Mouse (Mus musculus) midbrain, embryonic 15.5 days (tissue): ENCODE results near the gene Lclat1. TPM values are rescaled to one million over a fixed set of nuclear protein-coding genes. Genes with fewer than 3 reads are reported as not detected.
"Not testable (repeated sequence)": the region's sequence is repeated elsewhere in the genome, so short reads cannot be mapped to it uniquely, and the experiment has no call there.

Experiments
- ATAC-seq: fragments of 200-750 bp; cut with Nextera tagmentation; replicated peaks from 2 replicates; pipeline ENCODE4 v1.8.0; 2017; ENCODE audit warnings: moderate TSS enrichment
- H3K27ac ChIP-seq: fragments of 300-500 bp; sonication (generic); 2 replicates; pipeline ENCODE4 v1.5.1; 2015; ENCODE audit warnings: mild to moderate bottlenecking, inconsistent platforms
- H3K27me3 ChIP-seq: fragments of 300-500 bp; sonication (generic); replicated peaks from 2 replicates; pipeline ENCODE4 v1.6.1; 2015; ENCODE audit warnings: inconsistent platforms
- H3K36me3 ChIP-seq: fragments of 300-500 bp; sonication (generic); replicated peaks from 2 replicates; pipeline ENCODE4 v1.6.1; 2015; ENCODE audit warnings: inconsistent platforms
- H3K4me1 ChIP-seq: fragments of 300-500 bp; sonication (generic); 2 replicates; pipeline ENCODE4 v1.6.1; 2015; ENCODE audit warnings: inconsistent platforms
- H3K4me2 ChIP-seq: fragments of 300-500 bp; sonication (generic); 2 replicates; pipeline ENCODE4 v1.6.1; 2015; ENCODE audit warnings: inconsistent platforms, mild to moderate bottlenecking, moderate library complexity
- H3K4me3 ChIP-seq: fragments of 300-500 bp; sonication (generic); 2 replicates; pipeline ENCODE4 v1.5.1; 2015; ENCODE audit warnings: mild to moderate bottlenecking, inconsistent platforms
- H3K9ac ChIP-seq: fragments of 300-500 bp; sonication (generic); 2 replicates; pipeline ENCODE4 v1.6.1; 2015; ENCODE audit warnings: mild to moderate bottlenecking, inconsistent platforms
- H3K9me3 ChIP-seq: fragments of 300-500 bp; sonication (generic); 2 replicates; pipeline ENCODE4 v1.6.1; 2016; ENCODE audit warnings: inconsistent platforms
- WGBS: fragments of 180-500 bp; shearing (Covaris S2); methylation state at CpG from one replicate; pipeline ENCODE4 v1.1.7; 2015; ENCODE audit warnings: mixed read lengths; 5-methylcytosine and 5-hydroxymethylcytosine counted together
- polyA plus RNA-seq: library from polyadenylated mRNA; unstranded; fragments of >200 nt; fragmentation: Nextera tagmentation; extraction: Ambion mirVana; gene quantifications from 2 replicates; pipeline ENCODE4 v1.2.1, GENCODE M21; 2015

The Lclat1 gene
- polyA plus RNA-seq, 1 experiment from 2014 or later, result 11.5 TPM

DNA sequence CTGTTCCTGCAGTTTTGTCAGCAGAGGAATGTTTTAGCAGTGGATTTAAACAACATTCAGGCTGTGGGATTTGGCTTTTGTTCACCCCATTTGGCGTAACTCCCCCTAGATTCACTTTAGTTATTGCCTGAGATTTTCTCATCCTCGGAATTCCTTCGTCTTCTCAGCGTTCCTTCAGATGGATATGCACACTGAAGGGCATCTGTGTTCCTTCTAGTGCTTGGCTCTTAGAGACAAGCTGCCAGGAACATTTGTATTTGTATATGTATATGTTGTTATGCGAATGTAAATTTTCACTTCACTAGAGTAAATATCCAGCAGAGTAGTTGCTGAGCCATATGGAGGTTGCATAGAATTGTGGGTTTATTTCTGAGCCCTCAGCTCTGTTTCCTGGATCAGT is 12.8 kb downstream of the Lclat1 start:
- H3K4me2 ChIP-seq, result no peak overlapping the region

DNA sequence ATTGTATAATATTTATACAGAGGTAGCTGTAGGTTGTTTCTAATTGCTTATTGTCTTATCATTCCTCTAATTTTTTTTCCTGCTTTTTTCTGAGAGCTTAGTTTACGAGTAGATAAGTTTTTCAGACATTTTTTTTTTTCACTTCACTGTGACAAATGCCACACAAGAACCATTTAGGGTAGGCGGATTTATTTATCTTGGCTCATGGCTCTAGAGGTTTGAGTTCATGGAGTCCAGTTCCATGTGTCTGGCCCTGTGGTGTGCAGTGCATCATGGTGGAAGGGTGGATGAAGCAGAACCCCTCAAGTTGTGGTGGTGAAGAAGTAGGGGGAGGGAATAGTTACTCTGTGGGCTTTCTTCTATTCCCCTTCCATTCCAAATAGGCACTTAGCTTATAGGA is 13.9 kb downstream of the Lclat1 start:
- no peaks in the 10 kb centered on the region for H3K27me3 ChIP-seq
- no peak overlapping the region for H3K9ac ChIP-seq
- H3K4me2 ChIP-seq, result no peak overlapping the region
- WGBS, result 92% methylated on average over 2 of the region's 2 CpGs
- no peaks in the 10 kb centered on the region for H3K36me3 ChIP-seq
- no peak for ATAC-seq
- H3K9me3 ChIP-seq, result no peaks in the 10 kb centered on the region
- H3K4me1 ChIP-seq, result no peaks in the 10 kb centered on the region
- no peak overlapping the region for H3K4me3 ChIP-seq
- H3K27ac ChIP-seq, result no peak overlapping the region

More for the DNA sequence above, 12.8 kb downstream of the Lclat1 start:
- Histone ChIP-seq H3K9ac (no peak overlapping the region), H3K27me3 (no peaks in the 10 kb centered on the region), H3K9me3 (no peaks in the 10 kb centered on the region), H3K4me3 (no peak overlapping the region), H3K4me1 (no peaks in the 10 kb centered on the region), H3K27ac (no peak overlapping the region), H3K36me3 (no peaks in the 10 kb centered on the region)
- ATAC-seq, result no peak
- WGBS, result 77% methylated on average over 5 of the region's 5 CpGs

DNA sequence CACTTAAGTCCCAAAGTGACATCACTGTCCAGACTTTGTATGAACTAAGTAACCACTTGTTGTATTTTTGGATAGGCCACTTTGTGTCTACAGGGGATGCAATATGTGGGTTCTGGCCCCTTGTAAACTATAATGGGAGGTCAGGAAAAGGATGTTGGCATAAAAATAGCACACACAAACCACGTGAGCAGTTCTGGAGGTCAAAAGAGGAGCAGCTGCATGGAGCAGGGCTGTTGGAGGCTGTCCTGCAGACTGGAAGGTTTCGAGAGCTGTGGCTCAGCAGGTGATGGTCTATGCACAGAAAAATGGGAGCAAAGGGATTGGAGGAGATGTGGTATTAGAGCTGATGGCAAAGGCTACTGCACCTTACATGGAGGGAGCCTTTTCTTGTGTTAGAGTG is 18.6 kb downstream of the Lclat1 start:
- no peak for ATAC-seq
- no peaks in the 10 kb centered on the region for H3K36me3 ChIP-seq
- H3K4me1 ChIP-seq, result no peaks in the 10 kb centered on the region
- no peaks in the 10 kb centered on the region for H3K9me3 ChIP-seq
- no peak overlapping the region for H3K9ac ChIP-seq
- no peaks in the 10 kb centered on the region for H3K27me3 ChIP-seq
- no peak overlapping the region for H3K27ac ChIP-seq
- H3K4me3 ChIP-seq, result no peak overlapping the region
- H3K4me2 ChIP-seq, result no peak overlapping the region
- WGBS, result 79% methylated on average over 2 of the region's 2 CpGs

DNA sequence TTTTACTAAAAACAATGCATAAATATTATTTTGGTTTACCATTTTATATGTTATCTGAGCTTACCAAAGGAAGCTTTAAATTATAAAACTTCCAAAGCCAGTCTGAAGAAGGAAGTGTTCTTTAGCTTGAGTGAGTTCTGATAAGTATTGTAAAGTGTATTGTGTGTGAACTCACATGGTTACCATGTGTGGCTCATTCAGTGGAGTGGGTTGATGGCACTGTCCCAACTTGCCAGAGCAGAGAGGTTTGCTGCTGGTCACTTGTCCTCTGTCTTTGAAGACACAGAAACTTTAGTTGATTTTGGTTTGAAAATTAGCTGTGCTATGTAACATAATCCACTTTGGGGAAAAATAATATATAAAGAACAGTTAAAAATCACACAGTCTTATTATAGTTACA is 19.1 kb downstream of the Lclat1 start:
- no peaks in the 10 kb centered on the region for H3K36me3 ChIP-seq
- H3K27me3 ChIP-seq, result no peaks in the 10 kb centered on the region
- ATAC-seq, result no peak
- H3K9ac ChIP-seq, result no peak overlapping the region
- H3K4me1 ChIP-seq, result no peaks in the 10 kb centered on the region
- H3K9me3 ChIP-seq, result no peaks in the 10 kb centered on the region
- no peak overlapping the region for H3K27ac ChIP-seq
- no peak overlapping the region for H3K4me3 ChIP-seq
- H3K4me2 ChIP-seq, result no peak overlapping the region

DNA sequence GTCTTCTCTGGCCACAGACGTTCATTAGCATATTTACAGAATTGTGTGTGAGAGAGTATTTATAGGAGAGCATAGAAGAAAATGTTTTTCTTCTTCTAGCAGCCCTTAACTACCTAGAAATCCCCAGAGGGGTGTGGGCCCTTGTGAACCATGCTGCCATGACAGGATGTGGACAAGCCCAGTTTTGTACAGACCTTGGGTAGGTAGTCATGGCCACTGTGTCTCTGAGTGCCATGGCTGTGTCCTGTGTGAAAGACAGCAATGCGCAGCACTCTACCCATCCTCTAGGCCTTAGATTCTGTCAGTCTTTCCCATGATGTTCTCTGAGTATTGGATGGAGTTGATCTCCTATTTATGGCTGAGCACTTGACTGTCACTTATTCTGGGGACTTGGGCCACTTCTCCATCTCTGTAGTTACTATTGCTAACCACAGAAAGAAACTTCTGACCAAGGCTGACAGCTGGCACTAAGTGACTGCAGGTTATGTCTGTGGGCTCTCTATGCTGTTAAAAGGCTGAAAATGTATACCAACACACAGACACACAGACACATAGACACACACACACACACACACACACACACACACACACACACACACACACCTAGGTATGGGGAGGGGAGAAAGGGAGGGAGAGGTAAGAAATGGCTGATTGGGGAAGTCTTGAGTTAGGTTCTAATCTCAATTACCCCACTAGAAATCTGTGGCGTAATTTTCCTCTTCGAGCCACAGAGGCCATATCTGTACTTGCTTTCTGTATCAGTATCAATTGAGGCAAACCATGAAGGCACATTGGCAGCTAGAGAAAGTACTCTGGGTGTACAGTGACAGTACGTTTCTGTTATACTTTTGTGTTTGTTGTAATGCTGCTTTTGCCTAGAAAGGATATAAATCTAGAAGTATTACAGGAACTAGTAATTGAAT is 29.0 kb downstream of the Lclat1 start:
- 93% methylated on average over 5 of the region's 5 CpGs for WGBS
- H3K4me2 ChIP-seq, result no peak overlapping the region
- no peak overlapping the region for H3K27ac ChIP-seq
- no peak overlapping the region for H3K4me3 ChIP-seq
- no peak overlapping the region for H3K9ac ChIP-seq
- no peak for ATAC-seq
- H3K36me3 ChIP-seq, result no peaks in the 10 kb centered on the region
- H3K27me3 ChIP-seq, result no peaks in the 10 kb centered on the region
- H3K9me3 ChIP-seq, result no peaks in the 10 kb centered on the region
- H3K4me1 ChIP-seq, result no peaks in the 10 kb centered on the region

DNA sequence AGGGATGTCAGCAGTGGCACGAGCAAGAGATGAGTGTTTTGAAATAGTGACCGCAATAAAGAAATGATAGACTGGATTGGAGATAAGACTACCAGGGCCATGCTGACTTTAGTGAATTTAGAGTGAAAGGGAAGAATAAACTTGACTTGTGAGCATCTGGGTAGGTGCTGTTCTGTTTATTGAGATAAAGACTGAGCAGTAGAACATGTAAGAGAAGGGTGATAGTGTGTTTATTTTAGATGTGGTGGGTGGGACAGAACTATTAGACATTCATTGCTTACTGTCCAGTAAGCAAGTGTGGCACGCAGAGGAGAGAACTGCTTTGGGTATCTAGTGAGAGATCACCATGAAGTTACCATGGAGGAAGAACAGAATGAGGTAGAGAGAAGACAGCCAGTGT is 30.4 kb downstream of the Lclat1 start:
- no peak overlapping the region for H3K4me3 ChIP-seq
- H3K27ac ChIP-seq, result no peak overlapping the region
- no peak for ATAC-seq
- H3K27me3 ChIP-seq, result no peaks in the 10 kb centered on the region
- no peaks in the 10 kb centered on the region for H3K4me1 ChIP-seq
- no peak overlapping the region for H3K9ac ChIP-seq
- no peak overlapping the region for H3K4me2 ChIP-seq
- H3K9me3 ChIP-seq, result no peaks in the 10 kb centered on the region
- no peaks in the 10 kb centered on the region for H3K36me3 ChIP-seq
- 94% methylated on average over 3 of the region's 3 CpGs for WGBS

DNA sequence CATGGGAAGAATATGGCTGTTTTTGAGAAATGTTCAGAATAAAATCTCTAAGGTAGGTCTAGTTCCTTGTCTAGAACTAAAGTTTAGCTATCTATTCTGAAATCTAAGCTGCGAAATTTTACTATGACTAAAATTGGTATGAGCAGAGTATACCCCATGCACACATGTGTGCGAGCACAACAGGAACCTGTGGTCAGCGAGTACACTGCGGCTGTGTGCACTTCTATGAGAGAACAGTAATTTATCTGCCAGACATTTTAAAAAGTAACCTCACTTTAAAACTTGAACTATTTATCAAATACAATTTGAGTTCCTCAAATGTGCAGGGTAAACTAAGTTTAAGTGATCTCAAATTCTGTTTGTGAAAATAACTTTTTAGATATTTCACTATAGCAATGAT is 34.2 kb downstream of the Lclat1 start:
- 95% methylated on average over 4 of the region's 4 CpGs for WGBS
- Histone ChIP-seq H3K36me3 (no peaks in the 10 kb centered on the region), H3K4me2 (no peak overlapping the region), H3K9ac (no peak overlapping the region), H3K9me3 (no peaks in the 10 kb centered on the region), H3K27me3 (no peaks in the 10 kb centered on the region), H3K4me1 (no peaks in the 10 kb centered on the region), H3K4me3 (no peak overlapping the region), H3K27ac (no peak overlapping the region)
- no peak for ATAC-seq

DNA sequence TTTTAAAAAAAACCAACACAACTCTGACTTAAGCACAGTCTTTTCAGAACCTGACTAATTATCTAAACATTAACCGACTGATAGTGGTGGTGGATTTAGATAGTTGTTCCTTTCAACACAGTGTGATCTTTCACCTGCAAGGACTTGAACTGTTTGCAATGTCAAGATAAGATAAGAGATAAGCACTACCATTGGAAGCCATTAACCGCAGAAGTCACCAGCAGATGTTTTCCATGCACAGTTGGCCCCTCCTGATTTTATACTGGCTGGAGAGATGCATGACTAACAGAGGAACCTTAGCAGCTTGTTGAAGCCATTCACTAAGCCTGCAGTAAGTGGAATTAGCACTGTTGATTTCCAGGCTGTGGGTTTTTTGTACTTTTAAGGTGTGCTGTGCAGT is 34.7 kb downstream of the Lclat1 start:
- H3K4me1 ChIP-seq, result no peaks in the 10 kb centered on the region
- no peak overlapping the region for H3K27ac ChIP-seq
- no peaks in the 10 kb centered on the region for H3K36me3 ChIP-seq
- no peak for ATAC-seq
- H3K9me3 ChIP-seq, result no peaks in the 10 kb centered on the region
- no peak overlapping the region for H3K4me2 ChIP-seq
- H3K27me3 ChIP-seq, result no peaks in the 10 kb centered on the region
- no peak overlapping the region for H3K4me3 ChIP-seq
- WGBS, result 82% methylated on average over 2 of the region's 2 CpGs
- H3K9ac ChIP-seq, result no peak overlapping the region

DNA sequence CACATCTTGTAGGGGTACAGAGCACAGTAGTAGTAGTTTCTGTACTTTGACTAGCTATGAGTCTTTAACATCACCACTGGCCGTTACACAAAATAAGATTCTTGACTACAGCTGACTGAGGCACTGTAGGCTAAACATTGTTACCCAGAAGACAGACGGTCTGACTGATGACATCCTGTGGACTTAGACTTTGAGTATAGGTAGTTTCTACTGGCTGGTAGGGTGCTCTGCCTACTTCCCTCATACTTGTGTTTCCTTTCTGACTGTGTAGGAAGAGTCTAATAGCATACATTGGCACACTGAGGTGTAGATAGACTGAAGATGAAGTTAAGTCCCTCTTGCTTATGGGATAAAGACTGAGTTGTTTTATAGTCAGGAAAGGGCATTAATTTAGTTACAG is 37.6 kb downstream of the Lclat1 start:
- Histone ChIP-seq H3K9ac (no peak overlapping the region), H3K4me2 (no peak overlapping the region), H3K27ac (no peak overlapping the region), H3K27me3 (no peaks in the 10 kb centered on the region), H3K36me3 (no peaks in the 10 kb centered on the region), H3K4me3 (no peak overlapping the region), H3K9me3 (no peaks in the 10 kb centered on the region), H3K4me1 (no peaks in the 10 kb centered on the region)
- ATAC-seq, result no peak
- 91% methylated on average over 2 of the region's 2 CpGs for WGBS

DNA sequence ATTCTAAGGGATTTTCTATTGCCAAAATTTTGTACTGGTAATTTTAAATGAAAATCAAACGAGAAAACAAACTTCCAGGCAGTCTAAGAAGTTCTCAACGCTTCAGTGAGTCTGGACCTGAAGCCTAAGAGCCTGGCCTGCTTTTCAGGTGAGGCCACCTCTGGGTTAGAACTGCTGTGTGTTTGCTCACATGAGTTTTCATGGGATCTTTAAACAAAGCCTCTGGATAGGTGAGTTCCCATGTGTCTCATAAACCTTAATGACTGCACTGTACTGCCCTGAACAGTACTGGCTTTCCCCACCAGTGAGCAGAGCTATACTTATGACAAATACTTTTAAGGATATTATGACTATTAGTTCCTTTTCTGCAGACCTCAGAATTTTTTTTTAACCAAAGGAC is 40.8 kb downstream of the Lclat1 start:
- 80% methylated on average over 2 of the region's 2 CpGs for WGBS
- no peak overlapping the region for H3K4me3 ChIP-seq
- ATAC-seq, result no peak
- no peaks in the 10 kb centered on the region for H3K27me3 ChIP-seq
- no peak overlapping the region for H3K4me2 ChIP-seq
- H3K4me1 ChIP-seq, result no peaks in the 10 kb centered on the region
- H3K9ac ChIP-seq, result no peak overlapping the region
- no peak overlapping the region for H3K27ac ChIP-seq
- no peaks in the 10 kb centered on the region for H3K9me3 ChIP-seq
- no peaks in the 10 kb centered on the region for H3K36me3 ChIP-seq

DNA sequence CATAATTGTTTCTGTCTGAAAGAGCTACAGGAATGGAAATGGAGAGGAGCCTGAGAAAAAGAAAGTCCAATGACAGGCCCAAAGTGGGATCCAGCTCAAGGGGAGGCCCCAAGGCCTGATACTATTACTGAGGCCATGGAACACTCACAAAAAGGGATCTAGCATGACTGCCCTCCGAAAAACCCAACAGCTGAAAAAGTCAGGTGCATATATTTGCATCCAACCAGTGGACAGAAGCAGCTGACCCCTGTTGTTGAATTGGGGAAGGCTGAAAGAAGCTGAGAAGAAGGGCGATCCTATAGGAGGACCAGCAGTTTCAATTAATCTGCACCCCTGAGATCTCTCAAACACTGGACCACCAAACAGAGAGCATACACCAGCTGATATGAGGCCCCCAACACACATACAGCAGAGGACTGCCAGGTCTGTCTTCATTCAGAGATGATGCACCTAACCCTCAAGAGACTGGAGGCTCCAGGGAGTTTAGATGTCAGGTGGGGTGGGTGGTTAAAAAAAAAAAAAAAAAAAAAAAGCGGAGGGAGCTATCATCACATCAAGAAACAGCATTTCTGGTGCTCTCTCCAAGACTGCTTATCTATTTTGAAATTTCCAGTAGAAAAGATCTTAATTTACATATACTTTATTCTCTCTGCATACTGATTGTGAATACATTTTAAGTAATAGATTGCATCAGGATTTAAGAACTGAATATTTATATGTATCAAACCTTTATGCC is 45.2 kb downstream of the Lclat1 start:
- WGBS, result 95% methylated on average over 3 of the region's 3 CpGs

DNA sequence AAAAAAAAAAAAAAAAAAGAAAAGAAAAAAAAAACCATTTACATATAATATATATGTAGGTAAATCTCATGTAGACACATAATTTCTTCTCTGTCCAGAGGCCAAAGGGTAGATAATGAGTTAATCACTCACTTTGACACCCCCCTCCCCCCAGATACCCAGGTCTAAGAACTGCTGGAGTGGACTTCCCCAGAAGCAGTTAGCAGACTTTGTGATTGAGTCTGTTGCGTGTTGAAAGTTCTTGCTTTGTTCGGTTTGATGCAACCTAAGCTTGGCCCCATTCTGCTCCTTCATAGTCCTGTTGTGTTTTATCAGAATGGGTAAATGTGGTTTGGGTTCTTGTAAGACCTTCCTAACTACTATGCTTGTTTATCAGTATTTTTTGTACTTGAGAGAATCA is 45.9 kb downstream of the Lclat1 start:
- 92% methylated on average over 2 of the region's 2 CpGs for WGBS
- H3K36me3 ChIP-seq, result no peaks in the 10 kb centered on the region
- H3K4me1 ChIP-seq, result no peaks in the 10 kb centered on the region
- H3K4me3 ChIP-seq, result no peak overlapping the region
- ATAC-seq, result no peak
- H3K4me2 ChIP-seq, result no peak overlapping the region
- no peak overlapping the region for H3K27ac ChIP-seq
- H3K27me3 ChIP-seq, result no peaks in the 10 kb centered on the region
- H3K9me3 ChIP-seq, result no peaks in the 10 kb centered on the region
- H3K9ac ChIP-seq, result no peak overlapping the region

More for the DNA sequence above, 45.2 kb downstream of the Lclat1 start:
- H3K4me1 ChIP-seq, H3K9me3 ChIP-seq, H3K9ac ChIP-seq, H3K27ac ChIP-seq, ATAC-seq, H3K36me3 ChIP-seq, H3K4me3 ChIP-seq, H3K27me3 ChIP-seq, H3K4me2 ChIP-seq: not testable (repeated sequence)

DNA sequence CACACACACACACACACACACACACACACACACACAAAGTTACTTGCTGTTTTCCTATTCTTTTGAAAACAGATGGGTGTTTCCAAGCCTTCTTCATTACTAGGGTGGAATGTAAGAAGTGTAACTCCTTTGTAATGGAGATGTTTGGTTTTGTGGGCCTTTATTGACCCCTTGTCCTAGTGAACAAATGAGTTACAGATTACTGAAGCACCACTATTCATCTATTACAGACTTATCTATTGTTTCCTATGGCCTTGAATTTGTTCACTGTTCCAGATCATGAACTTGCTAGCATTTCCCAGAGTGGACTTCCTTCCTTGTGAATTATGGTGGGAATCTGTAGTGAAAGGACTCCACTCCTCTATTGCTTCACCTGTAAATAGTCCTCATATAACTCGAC is 48.8 kb downstream of the Lclat1 start:
- H3K4me2 ChIP-seq, result no peak overlapping the region
- no peaks in the 10 kb centered on the region for H3K27me3 ChIP-seq
- no peak for ATAC-seq
- H3K4me1 ChIP-seq, result no peaks in the 10 kb centered on the region; the same call in 1 of the 2 replicates
- WGBS, result 61% methylated on average over 1 of the region's 1 CpGs
- H3K27ac ChIP-seq, result no peak overlapping the region
- H3K36me3 ChIP-seq, result no peaks in the 10 kb centered on the region
- no peak overlapping the region for H3K4me3 ChIP-seq
- H3K9me3 ChIP-seq, result no peaks in the 10 kb centered on the region
- no peak overlapping the region for H3K9ac ChIP-seq
